ENCODE assay signal across 8 mouse cellular contexts in the genomic region with DNA sequence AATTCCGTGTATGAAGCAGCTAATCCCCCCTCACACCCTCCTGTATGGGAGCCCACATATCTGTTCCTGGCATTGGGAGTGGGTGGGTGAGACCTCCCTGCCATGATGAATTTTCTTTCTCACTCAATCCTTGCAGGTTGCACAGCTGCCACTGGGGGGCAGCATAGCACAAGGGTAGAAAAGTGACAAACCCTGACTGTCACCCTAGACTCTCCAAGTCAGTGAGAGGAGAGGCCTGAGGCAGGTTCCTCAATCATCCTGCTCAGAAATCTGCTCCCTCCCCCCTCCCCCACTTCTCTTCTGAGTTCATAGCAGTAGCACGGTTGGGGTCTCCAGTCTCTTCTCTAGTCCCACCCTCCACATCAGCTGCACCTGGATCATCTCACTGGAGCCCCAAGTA. TPM values are rescaled to one million over a fixed set of nuclear protein-coding genes. Genes with fewer than 3 reads are reported as not detected.
DNase-seq lines count a peak whose midpoint lies in the region; ATAC-seq and TF ChIP-seq lines count a peak whose summit lies in the region.
"Had no signal": no experiment of that assay in that cellular context is flagged by ENCODE, and none has a peak within 500 bp of the region (broad histone marks: within the 10 kb centered on the region; RNA-seq: fewer than 3 reads in every experiment).

No protein-coding gene starts in this region.

- intact Hi-C loops in left cerebral cortex, adult 2 months (cut with DNase I), result loop anchor here (1.0 to 10.0 kb wide), 3 partner anchors 93 to 669 kb away; a partner anchor contains a TSS

- peak; percentile 93 to 95 for DNase-seq in cerebellum, postnatal 10 days
- DNase-seq in frontal cortex, postnatal 25 days (ENCODE audit: low spot score in 2 of 2), result peak; percentile 73 to 82
- peak; percentile 76 to 83 for DNase-seq in left cerebral cortex, adult 2 months (ENCODE audit: extremely low spot score in 1 of 2, low spot score in 2 of 2)
- peak; percentile 45 to 49 for DNase-seq in right cerebral cortex, postnatal 36 days (ENCODE audit: low spot score in 2 of 2)

- H3K4me3 ChIP-seq in left cerebral cortex, adult 2 months, result no peak overlapping the region
- H3K4me3 ChIP-seq: myocyte had no signal

- no peak overlapping the region for H3K27ac ChIP-seq in left cerebral cortex, adult 2 months

- peak; percentile 66 for ATAC-seq in activated CD4-positive, CD25-positive, alpha-beta regulatory T cell, adult 4 months
- ATAC-seq in inflammation-experienced regulatory T-cells, adult 6 months, result peak; percentile 82
- peak; percentile 90 for ATAC-seq in megakaryocyte progenitor cell, adult 5-6 weeks (replicated peaks; ENCODE audit: poor library complexity)

- peak; percentile 93 for TF ChIP-seq CTCF in left cerebral cortex, adult 2 months (IDR thresholded peaks at IDR 0.05)

RNA-seq across cellular contexts. Expression of a gene that starts 28.1 kb away (rescaled TPM):
- polyA plus RNA-seq in activated CD4-positive, CD25-positive, alpha-beta regulatory T cell, adult 4 months (2017; shearing (Covaris generic)), result 10 to 100 TPM; 55.7 to 78.7 TPM
- polyA plus RNA-seq in inflammation-experienced regulatory T-cells, adult 6 months (2017; shearing (Covaris generic)), result 10 to 100 TPM; 67.5 to 92.0 (median 70.5) TPM
- 10 to 100 TPM; 14.0 to 15.6 TPM for total RNA-seq in left cerebral cortex, adult 2 months (2021)
- 0.37 and 0.39 TPM in 2 replicates for total RNA-seq in megakaryocyte progenitor cell, adult 5-6 weeks (2015)
- 0.08 and 1.1 TPM in 2 replicates for total RNA-seq in megakaryocyte progenitor cell, adult 5-6 weeks (2017)

Comparison
In these comparisons a context has a peak if more than half of its experiments do, and no peak if none do; other contexts are left out.
1. RNA of a gene that starts 28.1 kb away (total RNA-seq): 14.0 to 15.6 TPM in left cerebral cortex, adult 2 months; 0.08 to 1.1 TPM in megakaryocyte progenitor cell, adult 5-6 weeks; every median in the first group is over 4 times any median in the second.
2. Peak in every context shown above with its lines, with median percentiles within 50 percentile points of each other: ATAC-seq and DNase-seq.